Mouse (Mus musculus) heart, postnatal 0 days (tissue): ENCODE measurements around the gene Hdc. TPM values are rescaled to one million over a fixed set of nuclear protein-coding genes. Genes with fewer than 3 reads are reported as not detected.
A peak's percentile ranks its signal among the peaks of the same experiment; 100 is the strongest.

Source experiments
- ATAC-seq: fragments of 200-750 bp; cut with Nextera tagmentation; 2 replicates; pipeline ENCODE4 v1.8.0; 2017; ENCODE audit warnings: low read depth, moderate number of reproducible peaks, moderate library complexity; ENCODE audit not compliant: insufficient read depth
- DNase-seq: peaks from one replicate; pipeline ENCODE4 v3.0.0-alpha.2; 2016; ENCODE audit warnings: low spot score
- H3K27ac ChIP-seq: fragments of 300-500 bp; sonication (generic); 2 replicates; pipeline ENCODE4 v1.5.1; 2014; ENCODE audit warnings: low read depth, mild to moderate bottlenecking
- H3K27me3 ChIP-seq: fragments of 300-500 bp; sonication (generic); 2 replicates; pipeline ENCODE4 v1.6.1; 2014; ENCODE audit warnings: low read length, mixed read lengths; ENCODE audit not compliant: control insufficient read depth, insufficient read depth
- H3K36me3 ChIP-seq: fragments of 300-500 bp; sonication (generic); replicated peaks from 2 replicates; pipeline ENCODE4 v1.6.1; 2014; ENCODE audit warnings: low read length, mixed read lengths; ENCODE audit not compliant: control insufficient read depth, insufficient read depth
- H3K4me1 ChIP-seq: fragments of 300-500 bp; sonication (generic); 2 replicates; pipeline ENCODE4 v1.6.1; 2014; ENCODE audit warnings: antibody characterized with exemption; ENCODE audit not compliant: control insufficient read depth, insufficient read depth
- H3K4me2 ChIP-seq: fragments of 300-500 bp; sonication (generic); 2 replicates; pipeline ENCODE4 v1.6.1; 2014; ENCODE audit warnings: low read depth, mild to moderate bottlenecking, low read length, moderate library complexity
- H3K4me3 ChIP-seq: fragments of 300-500 bp; sonication (generic); 2 replicates; pipeline ENCODE4 v1.5.1; 2014; ENCODE audit warnings: low read depth, low read length
- H3K9ac ChIP-seq: fragments of 300-500 bp; sonication (generic); replicated peaks from 2 replicates; pipeline ENCODE4 v1.6.1; 2014; ENCODE audit warnings: low read depth, low read length, mixed read lengths
- H3K9me3 ChIP-seq: fragments of 300-500 bp; sonication (generic); replicated peaks from 2 replicates; pipeline ENCODE4 v1.6.1; 2016; ENCODE audit warnings: low read length; ENCODE audit not compliant: control insufficient read depth
- CTCF ChIP-seq: IDR thresholded peaks from 2 replicates; pipeline ENCODE4 v1.5.1; 2016; ENCODE audit warnings: antibody characterized with exemption, control low read depth, low read depth
- EP300 ChIP-seq: IDR thresholded peaks from 2 replicates; pipeline ENCODE4 v1.6.1; 2016; ENCODE audit warnings: antibody characterized with exemption, low read depth
- WGBS: fragments of 180-500 bp; shearing (Covaris S2); extraction: QIAGEN DNeasy Blood & Tissue Kit; methylation state at CpG from one replicate; pipeline ENCODE4 v1.1.7; 2014; 5-methylcytosine and 5-hydroxymethylcytosine counted together
- polyA plus RNA-seq: library from polyadenylated mRNA; unstranded; fragments of >200 nt; fragmentation: Nextera tagmentation; extraction: Ambion mirVana; gene quantifications from 2 replicates; pipeline ENCODE4 v1.2.1, GENCODE M21; 2015
- total RNA-seq: library from RNA; depleted of rRNA; stranded (reverse); fragments of >200 nt; gene quantifications from 2 replicates; pipeline ENCODE4 v1.2.3, GENCODE M21; 2014; ENCODE audit warnings: low replicate concordance

The Hdc gene
- total and polyA plus RNA-seq, 2 experiments from 2014 or later, result 7.2 to 11.2 TPM

DNA sequence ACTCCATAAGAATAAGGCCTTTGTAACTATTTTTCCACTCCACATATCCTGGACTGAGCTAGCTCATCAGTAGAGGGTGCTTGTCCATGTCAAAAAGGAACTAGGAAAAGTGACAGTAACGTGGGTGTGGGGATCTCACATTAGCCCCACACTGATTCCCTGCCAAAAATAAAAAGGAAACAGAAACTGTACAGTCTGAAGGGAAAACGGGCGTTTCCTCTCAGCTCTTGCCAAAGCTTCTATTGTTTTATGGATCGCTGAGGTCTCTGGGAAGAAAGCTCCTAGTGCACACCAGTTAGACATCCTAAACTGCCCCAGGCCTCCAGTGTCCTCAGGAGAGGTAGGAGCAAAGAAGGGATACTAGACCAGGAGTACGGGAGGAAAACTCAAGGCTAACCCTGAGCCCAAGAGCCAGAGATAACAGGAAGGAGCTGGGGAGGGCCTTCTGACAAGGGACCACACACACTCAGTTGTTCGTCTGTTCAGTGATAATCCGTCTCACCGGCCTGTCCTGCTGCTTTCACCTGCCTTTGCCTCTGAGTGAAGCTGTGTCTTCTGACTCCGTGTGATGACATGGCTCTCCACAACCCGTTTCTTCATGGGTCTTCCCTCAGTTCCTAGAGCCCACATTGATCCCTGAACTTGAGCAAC lies 11.4 kb downstream of the Hdc start:
- no peaks in the 10 kb centered on the region for H3K4me1 ChIP-seq
- DNase-seq (peak; percentile 57), ATAC-seq (peak; percentile 66)
- TF ChIP-seq EP300, result no peak
- TF ChIP-seq CTCF, result no peak
- peak overlapping the region; percentile 15; the same call in 1 of the 2 replicates for H3K4me2 ChIP-seq
- no peak overlapping the region for H3K4me3 ChIP-seq
- 46% methylated on average over 10 of the region's 10 CpGs for WGBS
- H3K36me3 ChIP-seq, result no peaks in the 10 kb centered on the region
- no peaks in the 10 kb centered on the region for H3K9me3 ChIP-seq
- H3K9ac ChIP-seq, result no peak overlapping the region
- H3K27me3 ChIP-seq, result no peaks in the 10 kb centered on the region
- H3K27ac ChIP-seq, result peak overlapping the region; percentile 56

DNA sequence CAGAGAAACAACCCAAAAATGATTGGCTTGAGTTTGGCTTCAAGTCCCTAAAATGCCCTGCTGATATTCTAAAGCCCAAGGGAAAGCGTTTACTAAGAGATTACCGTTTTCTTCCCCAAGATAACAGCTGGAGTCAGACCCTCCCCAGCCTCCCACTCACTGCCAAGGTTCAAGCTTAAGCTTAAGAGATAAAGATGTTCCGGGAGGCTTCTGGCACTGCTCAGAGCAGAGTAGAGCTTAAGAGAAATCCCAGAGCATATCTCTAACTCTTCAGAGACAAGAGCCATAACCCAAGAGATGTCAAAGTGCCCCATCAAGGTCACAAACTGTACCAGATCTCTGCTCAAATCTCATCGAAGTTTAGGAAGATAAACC lies 12.4 kb downstream of the Hdc start:
- Histone ChIP-seq H3K9ac (no peak overlapping the region), H3K9me3 (no peaks in the 10 kb centered on the region), H3K27me3 (no peaks in the 10 kb centered on the region), H3K4me3 (no peak overlapping the region), H3K36me3 (no peaks in the 10 kb centered on the region), H3K27ac (no peak overlapping the region), H3K4me1 (no peaks in the 10 kb centered on the region), H3K4me2 (no peak overlapping the region)
- ATAC-seq (no peak), DNase-seq (no peak)
- 20% methylated on average over 4 of the region's 4 CpGs for WGBS
- TF ChIP-seq CTCF (no peak), EP300 (no peak)

DNA sequence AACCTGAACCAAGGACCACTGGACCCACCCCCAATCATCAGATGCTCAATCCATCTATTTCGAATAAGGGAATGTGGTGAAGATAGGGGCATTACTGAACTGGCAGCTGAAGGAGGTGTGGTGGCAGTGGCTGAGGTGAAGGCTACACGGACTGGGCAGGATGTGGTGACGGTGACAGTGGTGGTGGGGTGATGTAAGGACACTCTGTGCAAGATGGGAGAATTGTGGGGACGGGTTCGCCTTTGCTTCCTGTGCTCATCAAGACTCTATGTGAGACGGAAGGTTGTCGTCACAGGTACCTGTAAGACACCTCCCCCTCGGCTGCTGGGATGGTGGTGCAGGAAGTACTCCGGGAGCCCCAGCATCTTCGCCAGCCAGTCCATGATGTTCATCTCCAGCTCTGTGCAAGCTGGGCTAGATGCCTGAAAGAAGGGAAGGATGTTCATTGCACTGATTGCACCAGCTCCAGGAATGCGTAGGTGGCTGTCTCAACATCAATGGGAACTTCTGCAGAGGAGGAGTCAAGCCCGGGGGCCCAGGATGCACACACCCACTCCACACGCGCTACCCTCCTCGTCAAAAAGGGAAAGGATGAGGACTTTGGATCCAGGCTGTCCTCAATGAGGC lies 12.9 kb downstream of the Hdc start:
- Histone ChIP-seq H3K4me2 (no peak overlapping the region), H3K4me1 (no peaks in the 10 kb centered on the region), H3K27ac (no peak overlapping the region), H3K36me3 (no peaks in the 10 kb centered on the region), H3K4me3 (no peak overlapping the region), H3K9ac (no peak overlapping the region), H3K27me3 (no peaks in the 10 kb centered on the region), H3K9me3 (no peaks in the 10 kb centered on the region)
- TF ChIP-seq EP300 (no peak), CTCF (no peak)
- DNase-seq (no peak), ATAC-seq (no peak)
- 62% methylated on average over 15 of the region's 15 CpGs for WGBS

DNA sequence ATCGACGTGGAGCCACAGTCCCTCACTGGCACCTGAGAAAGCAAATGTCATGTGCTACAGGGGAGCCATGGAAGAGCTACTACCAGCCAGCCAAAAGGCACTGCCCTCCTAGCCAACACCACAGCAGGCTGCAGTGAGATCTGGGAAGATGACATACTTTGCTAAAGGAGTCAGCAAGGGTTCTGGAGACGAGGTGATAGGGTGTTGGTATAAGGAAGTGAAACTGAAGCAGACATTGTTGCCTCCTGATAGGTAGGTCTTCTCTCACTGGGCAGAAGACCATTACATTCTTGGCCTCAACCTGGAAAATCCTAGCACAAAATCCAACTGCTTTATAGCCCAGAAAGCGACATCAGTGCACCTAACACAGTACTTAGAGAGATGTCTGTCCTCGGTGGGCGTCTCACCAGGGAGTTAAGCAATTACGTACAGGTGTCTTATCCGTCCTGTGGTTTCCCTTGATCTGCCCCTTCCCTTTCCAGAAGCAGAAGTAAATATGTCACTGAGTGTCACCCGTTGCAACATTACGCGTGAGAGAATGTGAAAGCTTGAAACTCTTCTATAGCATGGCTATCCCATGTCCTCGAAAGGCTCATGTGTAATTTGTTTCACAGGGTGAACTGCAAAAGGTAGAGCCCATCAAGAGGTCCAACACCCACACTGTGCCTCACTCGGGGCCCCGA lies 17.0 kb downstream of the Hdc start:
- Histone ChIP-seq H3K9me3 (no peaks in the 10 kb centered on the region), H3K4me1 (no peaks in the 10 kb centered on the region), H3K4me2 (no peak overlapping the region), H3K36me3 (no peaks in the 10 kb centered on the region), H3K4me3 (no peak overlapping the region), H3K27me3 (no peaks in the 10 kb centered on the region), H3K9ac (no peak overlapping the region), H3K27ac (no peak overlapping the region)
- no peak for ATAC-seq
- TF ChIP-seq CTCF, result no peak
- WGBS, result 82% methylated on average over 14 of the region's 14 CpGs
- DNase-seq, result no peak

DNA sequence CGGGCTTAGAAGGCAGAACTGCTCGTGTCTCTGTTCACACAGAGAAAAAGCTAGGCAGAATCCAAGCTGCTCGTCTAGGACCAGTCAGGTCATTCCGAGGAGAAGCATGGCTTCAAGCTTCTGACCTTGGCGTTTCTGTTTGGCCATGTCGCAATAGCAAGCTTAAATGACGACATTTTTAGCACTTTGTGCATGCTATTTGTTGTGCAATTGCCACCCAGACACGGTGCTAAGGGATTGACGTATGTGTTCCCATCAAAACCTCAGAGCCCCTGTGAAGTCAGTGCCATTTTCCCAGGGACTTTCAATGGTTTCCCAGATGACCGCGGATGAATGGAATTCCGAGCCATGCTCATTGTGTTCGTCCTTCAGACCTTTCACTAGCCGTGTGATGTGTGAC lies 18.6 kb downstream of the Hdc start:
- Histone ChIP-seq H3K27me3 (no peaks in the 10 kb centered on the region), H3K36me3 (no peaks in the 10 kb centered on the region), H3K4me2 (no peak overlapping the region), H3K9ac (no peak overlapping the region), H3K4me3 (no peak overlapping the region), H3K4me1 (no peaks in the 10 kb centered on the region), H3K9me3 (no peaks in the 10 kb centered on the region), H3K27ac (no peak overlapping the region)
- no peak for ATAC-seq
- 73% methylated on average over 14 of the region's 14 CpGs for WGBS
- TF ChIP-seq CTCF, result no peak
- TF ChIP-seq EP300, result no peak
- no peak for DNase-seq
